Mouse (Mus musculus) kidney, postnatal 10 days (tissue): ENCODE measurements at regions not wholly inside any gene's neighbourhood (a gene's known extent, or its start where the extent isn't known, plus 50 kb on each side); places are given as distances from the start of the nearest gene placed in this dataset.
A peak's percentile ranks its signal among the peaks of the same experiment; 100 is the strongest.

Experiments used
- DNase-seq: peaks from one replicate; pipeline ENCODE4 v3.0.0; 2021; ENCODE audit warnings: mixed read lengths

- peak; percentile 27 for DNase-seq
Measured at GRCm38 (mm10) chr12:27060899-27061762, 281.2 kb downstream of the Sox11 start.

DNA sequence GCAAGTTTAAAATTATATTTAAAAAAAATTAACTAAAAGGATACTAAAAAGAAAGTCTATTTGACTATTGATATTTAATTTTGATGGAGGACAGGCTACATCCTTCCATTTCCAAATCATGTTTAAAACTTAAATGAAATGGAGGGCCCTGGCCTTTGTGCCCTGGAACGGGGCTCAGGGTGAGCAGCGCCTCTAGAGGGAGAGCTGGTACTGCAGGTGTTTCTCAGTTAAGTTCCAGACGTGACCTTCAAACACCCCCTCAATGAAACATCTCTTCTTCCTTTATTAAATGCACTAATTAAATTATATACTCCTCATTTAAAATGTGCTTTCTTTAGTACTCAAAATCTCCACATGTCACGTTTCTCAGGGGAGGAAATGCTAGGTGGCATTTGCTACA, 282.5 kb downstream of the Sox11 start:
- DNase-seq: peak; percentile 54

- DNase-seq: no peak
Measured at GRCm38 (mm10) chr12:27054411-27054810, 288.0 kb downstream of the Sox11 start.

GRCm38 (mm10) chr12:27037922-27038321, 304.5 kb downstream of the Sox11 start:
- no peak for DNase-seq

GRCm38 (mm10) chr12:27019751-27020150, 322.6 kb downstream of the Sox11 start:
- no peak for DNase-seq

DNA sequence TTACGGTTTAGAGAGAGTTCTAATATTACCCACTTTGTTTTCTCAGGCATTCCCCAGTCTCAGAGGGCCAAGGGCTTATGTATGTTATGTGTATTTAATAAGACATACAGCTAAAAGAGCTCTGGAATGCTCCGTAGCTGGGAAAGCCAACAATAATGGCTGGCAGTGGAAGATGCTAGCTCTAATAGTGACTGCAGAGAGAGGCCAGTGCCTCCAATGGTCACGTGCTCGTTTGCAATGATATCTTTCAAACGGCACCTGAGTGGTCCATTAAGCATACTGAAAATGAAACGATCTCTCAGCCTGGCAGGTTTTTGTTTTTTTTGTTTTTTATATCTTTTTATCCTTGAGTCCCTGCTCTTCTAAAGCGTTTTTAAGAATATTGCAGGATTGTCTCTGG, 324.0 kb downstream of the Sox11 start:
- no peak for DNase-seq

GRCm38 (mm10) chr12:26999287-26999686, 343.1 kb downstream of the Sox11 start:
- DNase-seq: no peak

GRCm38 (mm10) chr12:26976284-26977065, 365.9 kb downstream of the Sox11 start:
- no peak for DNase-seq

DNA sequence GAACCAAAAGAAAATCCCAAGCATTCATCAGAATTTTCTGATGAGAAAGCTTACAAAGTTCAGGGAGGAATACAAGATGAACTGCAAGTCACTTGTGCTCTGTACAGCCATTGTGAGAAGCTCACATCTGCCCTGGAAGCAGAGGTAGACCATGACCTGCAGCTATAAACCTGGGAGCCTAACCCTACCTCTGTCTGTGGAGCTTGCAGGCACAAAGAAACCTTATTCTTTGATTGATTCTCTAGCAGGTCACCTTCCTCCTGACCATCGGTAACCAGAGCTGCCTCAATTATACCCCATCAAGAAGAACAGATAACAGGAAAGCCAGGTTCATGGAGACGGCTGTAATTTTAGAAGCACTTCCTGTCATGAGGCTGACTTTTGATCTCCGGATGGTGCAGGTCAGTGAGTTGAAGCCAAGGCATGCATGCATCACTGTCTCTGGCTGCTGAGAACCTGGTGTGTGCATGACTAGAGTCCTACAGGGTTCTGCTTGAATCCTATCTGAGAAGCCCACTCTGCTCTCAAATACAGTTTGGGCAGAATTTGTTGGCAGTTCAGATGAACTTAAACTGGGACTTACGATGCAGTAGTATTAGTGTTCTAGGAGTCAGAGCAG, 369.8 kb downstream of the Sox11 start:
- DNase-seq: no peak

DNA sequence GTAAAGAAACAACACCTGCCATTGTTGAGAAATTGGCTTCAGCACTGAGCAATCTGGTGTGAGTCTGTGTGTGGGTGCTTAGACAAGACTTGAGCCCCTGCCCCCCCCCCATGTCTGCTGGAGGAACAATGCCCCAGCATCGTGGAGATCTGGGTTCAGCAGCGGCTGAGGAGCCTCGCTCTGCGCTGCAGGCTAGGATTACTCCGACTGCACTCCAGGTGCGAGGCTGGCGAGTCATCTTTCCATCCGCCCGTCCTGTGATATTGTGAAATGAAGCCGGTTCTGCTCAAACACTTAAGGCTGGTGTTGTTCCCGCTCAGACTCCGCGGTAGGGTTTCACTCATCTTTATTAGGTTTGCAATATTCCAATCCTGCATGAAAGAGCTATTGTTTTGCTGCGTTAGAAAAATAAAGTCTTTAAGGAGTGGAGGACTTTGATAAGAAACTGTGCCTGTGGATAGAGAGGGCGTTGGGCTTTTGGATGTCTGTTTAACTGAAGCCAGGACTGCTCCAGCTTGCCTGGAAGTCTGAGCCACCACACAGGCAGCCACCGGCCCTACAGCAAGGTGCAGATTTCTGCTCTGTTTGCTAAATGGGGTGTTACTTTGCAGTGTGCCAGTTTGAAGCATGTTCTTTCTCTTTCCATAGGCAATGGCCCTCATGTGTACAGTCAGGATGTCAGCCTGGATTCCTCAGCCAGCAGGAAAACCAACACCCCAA, 375.2 kb downstream of the Sox11 start:
- DNase-seq: no peak

DNA sequence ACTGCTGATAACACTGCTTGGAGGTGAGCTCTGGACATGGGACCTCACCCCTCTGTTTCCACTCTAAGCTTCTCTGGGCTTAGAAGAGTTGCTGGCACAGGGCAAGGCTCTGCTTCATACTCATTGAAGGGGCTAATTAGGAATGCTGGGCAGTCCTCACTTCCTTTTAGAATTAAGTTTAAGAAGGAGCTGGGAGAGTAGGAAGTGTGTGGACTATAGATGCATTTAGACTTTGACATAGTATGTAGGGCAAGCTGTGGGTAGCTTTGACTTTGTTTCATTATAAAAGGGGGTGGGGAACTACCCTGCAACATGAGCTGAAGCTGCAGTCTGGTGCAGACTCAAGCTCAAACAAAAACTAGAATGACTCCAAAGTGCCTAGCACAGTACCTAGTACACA, 378.5 kb downstream of the Sox11 start:
- no peak for DNase-seq

- DNase-seq: no peak
Measured at GRCm38 (mm10) chr12:26939831-26940230, 402.5 kb downstream of the Sox11 start.

- DNase-seq: no peak
Measured at GRCm38 (mm10) chr12:26937836-26938235, 404.5 kb downstream of the Sox11 start.

- DNase-seq: no peak
Measured at GRCm38 (mm10) chr12:26936696-26937458, 405.5 kb downstream of the Sox11 start.

DNA sequence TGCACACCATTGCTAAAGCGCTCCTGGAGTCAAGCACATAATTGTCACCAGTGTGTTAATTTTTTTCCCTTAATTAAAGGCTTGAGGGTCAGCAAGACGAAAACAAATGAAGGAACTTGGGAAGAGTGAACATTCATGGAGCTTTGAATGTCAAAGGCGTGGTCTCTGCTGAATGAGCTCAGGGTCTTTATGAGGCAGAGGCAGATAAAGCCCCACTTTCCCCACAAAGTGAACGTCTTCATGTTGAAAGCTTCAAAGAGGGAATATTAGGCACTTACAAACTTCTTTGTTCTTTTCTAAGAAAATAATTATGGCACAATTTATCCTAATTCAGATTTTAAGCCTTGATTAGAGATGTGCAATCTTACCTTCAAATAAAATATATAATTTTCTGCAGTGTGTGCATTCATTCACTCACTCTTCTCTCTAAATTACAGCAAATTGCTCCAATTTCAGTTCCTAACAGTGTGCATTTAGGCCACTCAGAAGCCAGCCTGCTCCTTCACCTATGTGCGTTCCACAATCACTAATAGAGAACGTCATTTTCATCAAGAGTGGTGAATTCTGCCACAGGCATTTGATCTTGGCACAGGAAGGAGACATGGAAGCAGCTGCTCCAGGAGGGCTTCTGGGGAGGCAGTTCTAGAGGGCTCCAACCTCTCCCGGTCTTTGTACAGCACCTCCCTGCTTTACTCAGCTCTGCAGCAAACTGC, 412.1 kb downstream of the Sox11 start:
- DNase-seq: no peak

- DNase-seq: no peak
Measured at GRCm38 (mm10) chr12:26906126-26906525, 436.2 kb downstream of the Sox11 start.

DNA sequence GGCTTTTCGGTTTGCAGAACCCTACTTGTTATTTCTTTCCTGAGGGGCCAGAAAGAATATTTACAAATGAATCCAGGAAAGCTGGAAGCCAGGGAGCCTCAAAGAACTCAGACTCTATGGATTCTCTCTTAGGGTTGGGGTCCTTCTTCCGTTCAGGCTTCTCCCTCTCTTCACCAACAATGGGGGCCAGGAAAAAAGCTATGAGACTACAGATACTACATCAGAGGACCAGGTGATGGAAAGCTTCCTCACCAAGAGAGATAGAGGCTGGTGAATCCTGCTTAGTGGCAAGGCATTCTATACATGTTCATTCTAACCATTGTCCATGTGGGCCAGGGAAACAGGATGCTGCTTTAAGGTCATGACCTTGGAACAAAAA, 434.9 kb downstream of the Cmpk2 start:
- DNase-seq: no peak

DNA sequence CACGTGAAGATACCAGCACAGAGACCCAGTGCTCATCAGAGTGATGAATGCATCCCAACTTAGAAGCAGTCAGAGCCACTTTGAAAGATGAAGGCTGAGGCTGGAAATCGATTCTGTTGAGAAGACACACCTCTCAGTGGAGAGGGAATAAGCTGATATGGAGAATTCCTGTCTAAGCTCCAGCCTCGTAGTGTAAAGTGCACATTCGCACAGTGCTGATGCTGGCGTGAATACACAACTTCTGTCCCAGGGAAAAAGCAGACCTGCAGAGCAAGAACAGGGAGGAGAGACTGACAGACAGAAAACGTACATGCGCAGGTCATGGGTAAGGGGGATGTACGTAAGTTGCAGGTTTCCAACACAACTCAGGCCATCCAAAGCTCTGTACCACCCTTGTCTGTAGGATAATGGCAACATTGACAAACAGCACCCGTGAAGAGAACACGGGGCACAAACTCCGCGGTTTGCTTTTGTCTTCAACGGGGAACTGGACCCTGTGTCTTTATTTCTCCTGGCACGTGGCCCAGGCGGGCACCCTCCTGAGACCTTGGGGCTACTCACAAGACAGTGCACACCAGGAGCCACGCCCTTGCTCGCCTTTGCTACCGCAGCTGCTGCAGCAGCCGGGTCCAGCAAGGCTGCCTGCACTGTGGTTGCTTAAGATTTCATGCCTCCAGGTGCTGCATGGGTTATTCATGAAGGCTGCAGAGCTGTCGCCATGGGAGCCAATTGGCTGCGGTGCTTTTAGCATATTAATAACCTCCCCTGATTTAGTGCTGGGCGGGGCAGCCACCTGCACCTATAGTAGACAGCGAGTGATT, 434.3 kb downstream of the Cmpk2 start:
- peak; percentile 38 for DNase-seq

- DNase-seq: no peak
Measured at GRCm38 (mm10) chr12:26891190-26891589, 422.2 kb downstream of the Cmpk2 start.

- DNase-seq: no peak
Measured at GRCm38 (mm10) chr12:26886635-26887014, 417.6 kb downstream of the Cmpk2 start.
